11 mouse cellular contexts compared by ENCODE assay signal in genomic region chr1:191305610-191306009, GRCm38 (mm10). TPM values are rescaled to one million over a fixed set of nuclear protein-coding genes. Genes with fewer than 3 reads are reported as not detected.
DNase-seq lines count a peak whose midpoint lies in the region; ATAC-seq and TF ChIP-seq lines count a peak whose summit lies in the region.
"Had no signal": no experiment of that assay in that cellular context is flagged by ENCODE, and none has a peak within 500 bp of the region (broad histone marks: within the 10 kb centered on the region; RNA-seq: fewer than 3 reads in every experiment).

No protein-coding gene starts in this region.

- no peak for TF ChIP-seq POLR2A in olfactory bulb, adult 2 months (IDR thresholded peaks at IDR 0.05; ENCODE audit: insufficient read depth, low read depth, low read length)

- H3K9ac ChIP-seq in hindbrain, embryonic 12.5 days = no peak overlapping the region
- H3K9ac ChIP-seq in midbrain, embryonic 14.5 days (replicated peaks; ENCODE audit: low read length) = no peak overlapping the region
- no peak overlapping the region for H3K9ac ChIP-seq in midbrain, embryonic 15.5 days
- H3K9ac ChIP-seq: hindbrain, embryonic 14.5 days; liver, embryonic 13.5 days had no signal

- no peak overlapping the region for H3K4me2 ChIP-seq in hindbrain, embryonic 12.5 days (replicated peaks)
- no peak overlapping the region for H3K4me2 ChIP-seq in midbrain, embryonic 14.5 days (ENCODE audit: low read length)
- H3K4me2 ChIP-seq in midbrain, embryonic 15.5 days = no peak overlapping the region
- H3K4me2 ChIP-seq: hindbrain, embryonic 14.5 days; liver, embryonic 13.5 days had no signal

- peaks cover 6% of the 10 kb centered on the region for H3K4me1 ChIP-seq in hindbrain, embryonic 10.5 days (replicated peaks)
- no peaks in the 10 kb centered on the region for H3K4me1 ChIP-seq in hindbrain, embryonic 12.5 days
- no peaks in the 10 kb centered on the region for H3K4me1 ChIP-seq in midbrain, embryonic 14.5 days (ENCODE audit: control insufficient read depth, insufficient read depth, low read length)
- no peaks in the 10 kb centered on the region for H3K4me1 ChIP-seq in midbrain, embryonic 15.5 days
- H3K4me1 ChIP-seq in olfactory bulb, adult 2 months (ENCODE audit: control insufficient read depth, insufficient read depth, low read length) = no peaks in the 10 kb centered on the region
- H3K4me1 ChIP-seq: liver, embryonic 13.5 days had no signal

- no peaks in the 10 kb centered on the region for H3K9me3 ChIP-seq in hindbrain, embryonic 10.5 days
- H3K9me3 ChIP-seq in hindbrain, embryonic 12.5 days (replicated peaks) = no peaks in the 10 kb centered on the region
- no peaks in the 10 kb centered on the region for H3K9me3 ChIP-seq in midbrain, embryonic 14.5 days (ENCODE audit: control insufficient read depth, low read length)
- no peaks in the 10 kb centered on the region for H3K9me3 ChIP-seq in midbrain, embryonic 15.5 days
- H3K9me3 ChIP-seq: forebrain, embryonic 10.5 days; liver, embryonic 13.5 days had no signal

- peak; percentile 30 for DNase-seq in hindbrain, embryonic 10.5 days (ENCODE audit: low spot score)
- DNase-seq in midbrain, embryonic 14.5 days = peak; percentile 49
- DNase-seq in embryo, embryonic 10.5 days (ENCODE audit: low spot score) = peak; percentile 40
- no peak for DNase-seq in yolk sac, embryonic 10.5 days (ENCODE audit: low spot score)
- DNase-seq in cerebellum, adult 9-11 months = no peak
- DNase-seq: liver, embryonic 13.5 days had no signal

- H3K36me3 ChIP-seq in hindbrain, embryonic 10.5 days = peaks cover 21% of the 10 kb centered on the region
- peaks cover 12% of the 10 kb centered on the region; the same call in 1 of the 2 replicates for H3K36me3 ChIP-seq in hindbrain, embryonic 12.5 days
- no peaks in the 10 kb centered on the region for H3K36me3 ChIP-seq in midbrain, embryonic 14.5 days (ENCODE audit: control insufficient read depth, insufficient read depth, low read length)
- no peaks in the 10 kb centered on the region for H3K36me3 ChIP-seq in midbrain, embryonic 15.5 days (replicated peaks)
- H3K36me3 ChIP-seq: liver, embryonic 13.5 days had no signal

- H3K4me3 ChIP-seq in hindbrain, embryonic 10.5 days = no peak overlapping the region
- no peak overlapping the region for H3K4me3 ChIP-seq in hindbrain, embryonic 12.5 days
- no peak overlapping the region for H3K4me3 ChIP-seq in midbrain, embryonic 14.5 days (replicated peaks; ENCODE audit: low read depth, low read length)
- H3K4me3 ChIP-seq in midbrain, embryonic 15.5 days = no peak overlapping the region
- H3K4me3 ChIP-seq in olfactory bulb, adult 2 months (ENCODE audit: insufficient read depth, low read depth, low read length) = no peak overlapping the region
- H3K4me3 ChIP-seq: forebrain, embryonic 10.5 days; liver, embryonic 13.5 days had no signal

- H3K27ac ChIP-seq in hindbrain, embryonic 10.5 days = no peak overlapping the region
- H3K27ac ChIP-seq in hindbrain, embryonic 12.5 days = no peak overlapping the region
- no peak overlapping the region for H3K27ac ChIP-seq in midbrain, embryonic 14.5 days (replicated peaks; ENCODE audit: low read depth, low read length)
- H3K27ac ChIP-seq in midbrain, embryonic 15.5 days = no peak overlapping the region
- no peak overlapping the region for H3K27ac ChIP-seq in olfactory bulb, adult 2 months (ENCODE audit: insufficient read depth, low read depth, low read length)
- H3K27ac ChIP-seq: forebrain, embryonic 10.5 days; hindbrain, embryonic 14.5 days; liver, embryonic 13.5 days had no signal

- no peaks in the 10 kb centered on the region for H3K27me3 ChIP-seq in hindbrain, embryonic 10.5 days (ENCODE audit: insufficient read depth, poor library complexity, severe bottlenecking)
- no peaks in the 10 kb centered on the region for H3K27me3 ChIP-seq in hindbrain, embryonic 12.5 days
- H3K27me3 ChIP-seq in midbrain, embryonic 14.5 days (ENCODE audit: control insufficient read depth, insufficient read depth, low read length) = no peaks in the 10 kb centered on the region
- no peaks in the 10 kb centered on the region for H3K27me3 ChIP-seq in midbrain, embryonic 15.5 days (replicated peaks)
- H3K27me3 ChIP-seq: liver, embryonic 13.5 days had no signal

- WGBS in hindbrain, embryonic 10.5 days = 71% methylated on average over 7 of the region's 7 CpGs
- 70% methylated on average over 7 of the region's 7 CpGs for WGBS in hindbrain, embryonic 12.5 days
- 66% methylated on average over 7 of the region's 7 CpGs for WGBS in midbrain, embryonic 14.5 days
- 61% methylated on average over 7 of the region's 7 CpGs for WGBS in midbrain, embryonic 15.5 days
- WGBS in olfactory bulb, adult 2 months = 61% methylated on average over 7 of the region's 7 CpGs

- TF ChIP-seq CTCF in olfactory bulb, adult 2 months (IDR thresholded peaks at IDR 0.05; ENCODE audit: insufficient read depth, low read depth, low read length) = 0 out of 2 replicates have a peak, but pooled peaks have one; percentile 20

- ATAC-seq in hindbrain, embryonic 12.5 days (ENCODE audit: low FRiP score) = no peak
- ATAC-seq in midbrain, embryonic 14.5 days (ENCODE audit: low FRiP score, low TSS enrichment) = no peak
- no peak for ATAC-seq in midbrain, embryonic 15.5 days (replicated peaks)

RNA-seq across cellular contexts. Expression of gene Nenf, which starts 12.4 kb away (rescaled TPM):
- 58.6 and 75.5 TPM in 2 replicates for polyA plus RNA-seq in hindbrain, embryonic 10.5 days (2016; fragmentation: Nextera tagmentation; extraction: Ambion mirVana)
- polyA plus RNA-seq in hindbrain, embryonic 12.5 days (2016; fragmentation: Nextera tagmentation; extraction: Ambion mirVana) = 81.0 and 87.3 TPM in 2 replicates
- polyA plus RNA-seq in midbrain, embryonic 14.5 days (2014; fragmentation: Nextera tagmentation; extraction: Ambion mirVana) = 125 and 160 TPM in 2 replicates
- 111 and 123 TPM in 2 replicates for polyA plus RNA-seq in midbrain, embryonic 15.5 days (2015; fragmentation: Nextera tagmentation; extraction: Ambion mirVana)
- not detected in 2 replicates for polyA plus RNA-seq in olfactory bulb, adult 2 months (2012; ENCODE audit: insufficient read depth, insufficient read length, low replicate concordance, missing spikeins)

RNA-seq across cellular contexts. Expression of gene Tmem206, which starts 20.1 kb away (rescaled TPM):
- 30.5 and 36.6 TPM in 2 replicates for polyA plus RNA-seq in hindbrain, embryonic 10.5 days (2016; fragmentation: Nextera tagmentation; extraction: Ambion mirVana)
- 34.2 and 35.1 TPM in 2 replicates for polyA plus RNA-seq in hindbrain, embryonic 12.5 days (2016; fragmentation: Nextera tagmentation; extraction: Ambion mirVana)
- 41.1 and 47.1 TPM in 2 replicates for polyA plus RNA-seq in midbrain, embryonic 14.5 days (2014; fragmentation: Nextera tagmentation; extraction: Ambion mirVana)
- polyA plus RNA-seq in midbrain, embryonic 15.5 days (2015; fragmentation: Nextera tagmentation; extraction: Ambion mirVana) = 43.2 and 44.5 TPM in 2 replicates
- not detected in 2 replicates for polyA plus RNA-seq in olfactory bulb, adult 2 months (2012; ENCODE audit: insufficient read depth, insufficient read length, low replicate concordance, missing spikeins)

Comparison
In these comparisons a context has a peak if more than half of its experiments do, and no peak if none do; other contexts are left out.
1. DNase-seq: peak in hindbrain, embryonic 10.5 days (single experiment), midbrain, embryonic 14.5 days (single experiment) and embryo, embryonic 10.5 days (single experiment); none in yolk sac, embryonic 10.5 days (single experiment) and cerebellum, adult 9-11 months (single experiment).
2. RNA of gene Nenf, which starts 12.4 kb away (polyA plus RNA-seq): 125 to 160 TPM in midbrain, embryonic 14.5 days, 111 to 123 TPM in midbrain, embryonic 15.5 days, 81.0 to 87.3 TPM in hindbrain, embryonic 12.5 days and 58.6 to 75.5 TPM in hindbrain, embryonic 10.5 days; not detected in olfactory bulb, adult 2 months; every median in the first group is over 10 times any median in the second.